Mouse (Mus musculus) thymus, postnatal 36 days (tissue): ENCODE data around the gene Rpl29.

Source experiments
- DNase-seq, 2 experiments: peaks; one replicate each; pipeline ENCODE4 v3.0.0; 2022; ENCODE audit warnings: mixed read lengths in 2 of 2

Rpl29 gene

DNA sequence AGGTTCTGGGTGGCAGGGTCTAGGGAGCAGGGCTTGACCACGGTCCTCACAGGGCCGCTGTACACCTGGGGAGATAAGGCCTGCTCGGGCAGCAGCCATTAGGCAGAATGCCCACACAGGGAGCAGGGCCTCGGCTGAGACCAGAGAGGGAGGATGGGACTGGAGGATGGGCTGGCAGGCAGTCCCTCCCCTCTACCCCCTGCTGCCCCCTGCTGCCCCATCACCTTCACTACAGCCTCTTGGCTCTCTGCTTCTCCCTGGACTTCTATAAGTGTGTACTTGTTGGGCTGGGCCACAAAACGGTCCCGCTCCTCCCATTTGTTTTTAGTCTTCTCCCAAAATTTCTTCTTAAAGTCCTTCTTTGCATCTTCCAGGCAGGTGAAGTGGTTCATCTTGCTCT, 45.2 kb downstream of the Rpl29 start:
- peak; percentile 68 to 70 for DNase-seq

DNA sequence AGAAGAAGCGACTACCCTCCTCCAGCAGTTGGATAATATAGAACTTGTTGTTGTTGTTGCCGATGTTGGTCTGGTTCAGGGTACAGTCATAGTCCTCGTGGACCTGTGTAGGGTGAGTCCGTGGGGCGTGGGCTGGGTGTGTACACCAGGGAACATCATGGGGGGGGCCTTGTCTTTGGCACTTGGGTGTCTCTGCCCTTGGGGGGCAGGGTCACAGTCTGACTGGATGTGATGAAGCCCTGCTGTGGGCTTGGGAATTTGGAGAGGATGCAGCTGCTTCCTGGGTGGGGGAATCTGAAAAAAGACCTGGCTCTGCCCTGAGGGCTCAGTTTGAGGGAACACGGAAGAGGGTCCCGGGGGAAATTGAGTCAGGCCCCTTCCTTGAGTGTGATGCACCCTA, 45.8 kb downstream of the Rpl29 start:
- peak in 1 of 2 experiments; percentile 45 for DNase-seq

DNA sequence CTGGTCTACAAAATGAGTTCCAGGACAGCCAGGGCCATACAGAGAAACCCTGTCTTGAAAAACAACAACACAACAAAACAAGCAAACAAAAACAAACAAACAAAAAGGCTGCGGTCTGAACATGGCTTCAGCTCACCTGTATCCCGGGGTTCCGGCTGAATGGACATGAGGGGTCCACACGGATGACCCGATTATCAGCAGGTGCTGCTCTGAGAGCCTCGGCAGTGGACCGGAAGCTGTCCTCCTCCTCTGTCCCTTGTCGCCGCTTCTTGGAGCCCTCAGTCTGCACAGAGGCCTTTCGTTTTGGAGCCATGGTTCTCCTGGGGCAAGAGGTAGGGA, 46.4 kb downstream of the Rpl29 start, which contains the start of gene Rrp9:
Gene Rrp9 (plus strand): TSS at position 301 of the 339 bp plus-strand sequence.
- peak in 1 of 2 experiments; percentile 25 for DNase-seq

DNA sequence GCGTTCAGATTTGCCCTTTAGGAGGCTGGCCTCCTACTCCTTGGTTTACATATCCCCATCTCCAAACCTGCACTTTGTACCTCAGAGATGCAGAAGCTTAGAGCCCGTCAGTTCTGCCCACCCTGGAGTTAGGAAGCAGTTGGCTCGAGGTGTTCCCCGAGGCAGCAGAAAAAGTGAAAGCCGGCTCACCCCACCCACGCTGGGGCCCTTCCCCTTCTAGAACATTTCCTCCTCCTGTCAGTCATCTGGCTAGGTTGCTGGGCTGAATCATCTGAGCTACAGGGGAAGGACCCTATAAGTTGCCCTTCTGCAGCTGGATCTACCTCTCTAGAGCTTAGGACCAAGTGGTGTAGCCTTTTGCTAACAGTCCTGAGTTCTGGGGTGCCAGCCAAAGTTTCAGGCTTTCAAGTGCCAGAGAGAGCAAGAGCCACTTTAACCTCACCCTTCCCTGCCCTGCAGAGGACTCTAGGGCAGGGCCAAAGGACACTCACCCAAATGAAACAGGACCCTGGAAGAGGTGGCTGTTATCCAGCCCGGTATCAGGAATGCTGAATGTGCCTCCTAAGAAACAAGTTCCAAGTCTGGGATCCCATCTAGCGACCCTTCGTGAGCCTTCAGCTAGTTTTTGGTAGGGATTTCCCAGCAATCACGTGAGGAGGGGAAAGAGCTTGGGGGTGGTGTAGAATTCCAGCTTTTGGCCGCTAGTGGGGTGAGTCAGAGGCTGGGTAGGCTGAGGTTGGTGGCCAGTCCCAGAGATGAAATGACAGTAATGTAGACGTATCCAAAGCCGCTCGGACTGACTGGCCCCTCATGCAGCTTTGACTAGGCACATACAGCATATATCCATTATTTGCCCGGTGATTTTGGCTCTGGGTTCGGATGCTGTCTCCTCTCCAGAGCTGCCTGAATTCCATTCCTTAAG, 47.0 kb downstream of the Rpl29 start:
- peak; percentile 80 to 81 for DNase-seq

DNA sequence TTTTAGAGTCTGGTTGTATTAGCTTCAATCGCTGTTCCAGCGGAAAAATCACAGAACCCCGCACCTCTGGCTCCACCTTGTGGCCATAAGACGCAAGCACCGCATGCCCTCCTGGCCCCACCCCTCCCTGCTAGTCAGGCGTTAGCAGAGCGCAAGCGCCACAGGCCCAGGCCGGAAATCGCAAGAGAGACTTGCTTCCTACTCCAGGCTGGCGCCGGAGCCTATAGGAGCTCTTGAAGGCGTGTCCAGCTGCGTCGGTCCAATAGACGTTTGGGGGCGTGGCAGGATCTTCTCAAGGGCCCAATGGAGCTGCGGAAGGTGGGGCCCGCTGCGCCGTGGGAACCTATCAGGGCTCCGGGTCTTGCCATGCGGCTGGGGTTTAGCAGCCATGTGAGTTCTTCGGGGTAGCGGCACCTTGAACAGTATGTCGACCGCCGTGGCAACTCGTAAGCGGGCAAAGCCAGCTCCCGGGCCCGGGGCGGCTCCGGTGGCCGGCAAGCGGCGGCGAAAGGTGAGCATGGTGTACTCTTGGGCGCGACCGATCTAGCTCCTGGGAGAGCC, 47.8 kb downstream of the Rpl29 start, which contains the start of gene Parp3:
Gene Parp3 (minus strand): TSS at position 26 of the 561 bp plus-strand sequence.
- peak; percentile 97 to 99 for DNase-seq

DNA sequence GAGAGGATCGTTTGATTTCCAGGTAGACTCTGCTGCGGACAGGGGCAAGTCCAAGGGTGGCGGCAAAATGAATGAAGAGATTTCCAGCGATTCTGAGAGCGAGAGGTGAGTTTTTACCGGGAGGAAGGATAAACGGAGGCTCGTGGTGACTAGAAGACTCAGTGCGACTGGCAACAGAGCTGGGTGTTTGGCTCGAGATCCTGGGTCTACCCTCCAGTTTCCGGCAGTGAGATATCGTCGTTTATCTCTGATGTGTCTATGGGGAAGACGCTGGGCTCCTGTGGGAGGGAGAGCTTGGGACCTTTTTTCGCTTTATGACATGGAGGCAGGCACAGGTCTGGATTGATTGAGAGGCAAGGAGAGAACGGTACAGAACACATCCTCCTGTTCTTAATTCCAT, 48.4 kb downstream of the Rpl29 start:
- DNase-seq = peak in 1 of 2 experiments; percentile 8

DNA sequence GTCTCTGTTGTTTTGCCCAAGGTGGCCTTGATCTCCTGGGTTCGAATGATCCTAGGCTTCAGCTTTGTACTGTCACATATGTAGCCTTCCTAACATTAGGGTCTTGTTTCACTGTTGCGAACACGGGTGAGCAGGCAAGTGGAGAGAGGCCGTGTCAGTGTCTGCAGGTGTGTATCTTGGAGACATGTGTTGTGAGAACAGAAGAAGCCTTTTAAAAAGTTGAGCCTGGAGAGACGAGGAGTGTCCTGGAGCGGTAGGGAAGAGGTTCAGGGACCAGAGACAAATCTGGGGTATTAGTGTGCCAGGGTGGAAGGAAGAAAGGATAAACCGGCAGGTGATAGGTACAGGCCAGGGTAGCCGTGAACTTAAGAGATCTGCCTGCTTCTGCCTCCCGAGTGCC, 48.8 kb downstream of the Rpl29 start:
- peak in 1 of 2 experiments; percentile 6 for DNase-seq

DNA sequence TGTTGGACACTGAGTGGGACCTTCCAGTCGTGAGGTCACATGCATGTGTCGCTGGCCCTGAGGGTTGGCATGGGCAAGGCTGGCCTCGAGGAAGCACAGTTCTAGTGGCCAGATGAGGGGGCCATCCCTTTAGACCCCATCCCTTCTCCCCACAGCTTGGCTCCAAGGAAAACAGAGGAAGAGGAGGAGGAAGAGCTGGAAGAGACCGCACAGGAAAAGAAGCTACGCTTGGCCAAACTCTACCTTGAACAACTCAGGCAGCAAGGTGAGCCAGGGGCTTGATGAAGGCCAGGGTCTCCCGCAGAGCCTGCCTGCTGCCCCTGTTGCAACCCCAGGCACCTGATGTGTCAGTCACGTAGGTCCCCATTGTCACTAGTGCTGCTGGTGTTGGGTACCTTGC, 51.3 kb downstream of the Rpl29 start:
- no peak for DNase-seq

DNA sequence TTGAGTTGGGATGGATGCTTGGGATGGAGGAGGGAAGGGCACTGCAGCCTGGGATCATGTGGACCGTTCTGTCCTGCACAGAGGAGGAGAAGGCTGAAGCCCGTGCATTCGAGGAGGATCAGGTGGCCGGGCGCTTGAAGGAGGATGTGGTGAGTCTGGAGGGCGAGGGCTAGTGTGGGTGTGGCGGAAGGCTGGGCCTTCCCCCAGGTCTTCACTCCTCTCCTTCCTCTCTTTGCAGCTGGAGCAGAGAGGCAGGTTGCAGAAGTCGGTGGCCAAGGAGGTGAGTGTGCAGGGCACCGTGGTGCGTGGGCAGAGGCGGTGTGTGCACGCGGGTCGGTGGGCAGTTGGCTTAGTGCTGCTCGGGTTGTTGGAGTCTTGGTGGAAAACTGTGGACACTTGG, 51.8 kb downstream of the Rpl29 start:
- DNase-seq = no peak
